Mouse (Mus musculus): ENCODE measurements around the gene Tnfrsf9. TPM values are rescaled to one million over a fixed set of nuclear protein-coding genes. Genes with fewer than 3 reads are reported as not detected.

Gene Tnfrsf9
- polyA plus RNA-seq (2015; fragmentation: Nextera tagmentation; extraction: Ambion mirVana), result 0.13 TPM in 2 replicates

DNA sequence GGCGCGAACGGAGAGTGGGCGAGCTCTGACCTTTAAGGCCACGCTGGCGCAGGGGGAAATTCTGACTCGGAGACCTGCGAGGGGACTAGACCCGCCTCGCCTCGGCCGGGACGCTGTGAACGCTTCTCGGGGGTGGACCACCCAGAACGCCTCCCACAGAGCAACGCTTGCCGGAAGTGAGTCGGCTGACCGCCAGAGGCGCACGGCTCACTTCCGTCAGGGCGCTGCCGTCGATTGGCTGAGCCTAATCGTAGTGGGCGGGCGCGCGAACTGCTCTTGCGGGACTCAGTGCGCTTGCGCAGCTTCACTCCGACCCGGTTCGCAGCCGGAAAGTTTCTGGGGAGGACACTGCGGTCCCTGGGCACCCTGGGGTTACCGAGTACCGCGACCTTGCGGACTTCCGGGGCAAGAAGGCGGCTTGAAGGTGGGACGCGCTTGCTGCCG is at the start of gene Tnfrsf9, which contains the start of gene Park7:
Gene Tnfrsf9, plus strand, starts transcription at position 273 of the 444 bp plus-strand sequence.
Gene Park7, minus strand, starts transcription at position 148 of the 444 bp plus-strand sequence.
- Histone ChIP-seq H3K27ac (peak within 1 kb of the TSS; percentile 83), H3K4me1 (replicated peaks; ENCODE audit: insufficient read depth, low read length) (peaks cover 12% of the 10 kb centered on the region; the same call in 1 of the 2 replicates), H3K36me3 (ENCODE audit: insufficient read depth, low read length) (no peaks in the 10 kb centered on the region), H3K4me2 (ENCODE audit: low read length) (peak within 1 kb of the TSS; percentile 76), H3K9ac (ENCODE audit: low read depth, low read length) (peak within 1 kb of the TSS; percentile 70), H3K9me3 (replicated peaks; ENCODE audit: low read length) (no peaks in the 10 kb centered on the region), H3K4me3 (replicated peaks; ENCODE audit: low read depth, low read length) (peak within 1 kb of the TSS; percentile 62), H3K27me3 (ENCODE audit: insufficient read depth, low read length) (no peaks in the 10 kb centered on the region)
- WGBS, result under 1% methylated on average over 48 of the region's 48 CpGs
- peak; percentile 77 for TF ChIP-seq CTCF (IDR thresholded peaks at IDR 0.05; ENCODE audit: low read depth)
- ATAC-seq (replicated peaks; ENCODE audit: low FRiP score, low read depth), result peak; percentile 83
- peak; percentile 98 for DNase-seq (ENCODE audit: low spot score)

DNA sequence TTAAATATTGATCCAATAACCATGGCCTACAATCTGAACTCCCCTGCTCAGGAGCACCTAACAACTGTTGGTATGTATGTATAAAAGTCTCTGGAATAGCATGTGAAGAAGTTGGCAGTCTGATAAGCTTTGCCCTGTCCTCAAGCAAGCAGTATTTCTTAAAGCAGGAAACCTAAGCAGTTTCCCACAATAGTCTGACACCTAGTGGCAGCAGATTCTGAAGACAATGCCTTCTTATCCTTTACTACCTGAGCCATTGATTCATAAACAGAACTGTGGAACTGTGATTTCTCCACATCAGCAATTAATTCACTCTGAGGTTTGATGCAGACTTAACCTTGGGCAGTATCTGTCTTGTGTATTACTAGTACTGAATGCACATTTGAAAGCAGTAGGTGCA is 49.0 kb upstream of the Tnfrsf9 start:
- TF ChIP-seq CTCF (IDR thresholded peaks at IDR 0.05; ENCODE audit: low read depth), result peak; percentile 77
- no peak overlapping the region for H3K9ac ChIP-seq (ENCODE audit: low read depth, low read length)
- no peak overlapping the region for H3K27ac ChIP-seq
- ATAC-seq (replicated peaks; ENCODE audit: low FRiP score, low read depth) (no peak), DNase-seq (ENCODE audit: low spot score) (peak; percentile 72)
- H3K36me3 ChIP-seq (ENCODE audit: insufficient read depth, low read length), result peaks cover 30% of the 10 kb centered on the region; the same call in 1 of the 2 replicates
- no peak overlapping the region for H3K4me2 ChIP-seq (ENCODE audit: low read length)
- no peaks in the 10 kb centered on the region for H3K9me3 ChIP-seq (replicated peaks; ENCODE audit: low read length)
- H3K4me1 ChIP-seq (replicated peaks; ENCODE audit: insufficient read depth, low read length), result peaks cover 10% of the 10 kb centered on the region; the same call in 1 of the 2 replicates
- H3K4me3 ChIP-seq (replicated peaks; ENCODE audit: low read depth, low read length), result no peak overlapping the region
- no peaks in the 10 kb centered on the region for H3K27me3 ChIP-seq (ENCODE audit: insufficient read depth, low read length)

DNA sequence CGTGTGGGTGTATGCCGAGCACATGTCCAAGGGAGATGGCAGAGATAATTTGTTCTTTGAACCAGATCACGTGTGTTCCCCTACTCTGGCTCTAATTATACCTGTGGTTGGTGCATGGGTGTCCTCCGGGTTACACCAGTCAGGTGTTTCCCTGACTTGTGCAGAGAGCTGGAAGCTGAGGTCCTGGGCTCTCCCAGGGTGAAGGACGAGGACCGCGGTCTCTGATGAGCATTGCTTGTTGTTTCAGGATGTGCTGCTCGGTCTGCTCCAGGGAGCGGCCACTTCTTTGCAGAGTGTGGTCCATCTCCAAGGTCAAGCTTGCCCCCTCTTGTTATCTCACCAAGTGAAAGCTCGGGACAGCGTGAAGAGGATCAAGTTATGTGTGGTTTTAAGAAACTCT is 48.3 kb upstream of the Tnfrsf9 start:
- no peak for TF ChIP-seq CTCF (IDR thresholded peaks at IDR 0.05; ENCODE audit: low read depth)
- Histone ChIP-seq H3K27me3 (ENCODE audit: insufficient read depth, low read length) (no peaks in the 10 kb centered on the region), H3K9ac (ENCODE audit: low read depth, low read length) (no peak overlapping the region), H3K36me3 (ENCODE audit: insufficient read depth, low read length) (peaks cover 30% of the 10 kb centered on the region; the same call in 1 of the 2 replicates), H3K9me3 (replicated peaks; ENCODE audit: low read length) (no peaks in the 10 kb centered on the region), H3K4me2 (ENCODE audit: low read length) (no peak overlapping the region), H3K4me1 (replicated peaks; ENCODE audit: insufficient read depth, low read length) (peaks cover 16% of the 10 kb centered on the region; the same call in 1 of the 2 replicates), H3K27ac (no peak overlapping the region), H3K4me3 (replicated peaks; ENCODE audit: low read depth, low read length) (no peak overlapping the region)
- ATAC-seq (replicated peaks; ENCODE audit: low FRiP score, low read depth) (0 out of 2 replicates have a peak, but pooled peaks have one; percentile 6), DNase-seq (ENCODE audit: low spot score) (no peak)
- 86% methylated on average over 11 of the region's 11 CpGs for WGBS

DNA sequence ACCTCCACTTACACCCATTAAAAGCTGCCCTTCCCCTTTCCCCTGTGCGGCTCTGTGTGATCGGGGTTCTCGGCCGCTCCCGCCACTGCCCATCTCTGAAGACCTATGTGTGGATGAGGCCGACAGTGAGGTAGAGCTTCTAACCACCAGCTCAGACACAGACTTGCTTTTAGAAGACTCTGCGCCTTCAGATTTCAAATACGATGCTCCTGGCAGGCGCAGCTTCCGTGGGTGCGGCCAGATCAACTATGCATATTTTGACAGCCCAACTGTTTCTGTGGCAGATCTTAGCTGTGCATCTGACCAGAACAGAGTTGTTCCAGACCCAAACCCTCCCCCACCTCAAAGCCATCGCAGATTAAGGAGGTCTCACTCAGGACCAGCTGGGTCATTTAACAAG is 47.9 kb upstream of the Tnfrsf9 start:
- no peak for TF ChIP-seq CTCF (IDR thresholded peaks at IDR 0.05; ENCODE audit: low read depth)
- 87% methylated on average over 10 of the region's 12 CpGs for WGBS

DNA sequence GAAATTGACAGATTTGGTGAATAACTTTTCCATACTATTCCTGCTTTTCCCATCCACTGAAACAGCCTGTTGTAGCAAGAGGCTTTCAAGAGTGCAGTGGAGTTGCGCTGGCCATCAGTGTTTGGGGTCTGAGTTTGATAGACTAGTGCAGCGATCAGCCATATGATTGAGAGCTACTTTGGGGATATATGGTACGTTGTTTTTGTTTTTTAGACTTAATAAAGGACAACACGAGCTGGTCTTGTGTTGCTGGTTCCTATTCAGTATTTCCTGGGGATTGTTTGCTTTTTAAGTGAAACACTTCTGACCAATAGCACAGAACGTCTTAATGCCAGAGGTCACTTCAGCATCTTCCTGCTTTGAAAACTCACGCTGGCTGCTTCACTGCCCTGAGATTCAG is 46.2 kb upstream of the Tnfrsf9 start:
- DNase-seq (ENCODE audit: low spot score), result no peak
- no peak for ATAC-seq (replicated peaks; ENCODE audit: low FRiP score, low read depth)

More for the DNA sequence above, 47.9 kb upstream of the Tnfrsf9 start:
- Histone ChIP-seq H3K4me3 (replicated peaks; ENCODE audit: low read depth, low read length) (no peak overlapping the region), H3K36me3 (ENCODE audit: insufficient read depth, low read length) (peaks cover 30% of the 10 kb centered on the region; the same call in 1 of the 2 replicates), H3K4me2 (ENCODE audit: low read length) (no peak overlapping the region), H3K4me1 (replicated peaks; ENCODE audit: insufficient read depth, low read length) (peaks cover 20% of the 10 kb centered on the region; the same call in 1 of the 2 replicates), H3K9ac (ENCODE audit: low read depth, low read length) (no peak overlapping the region), H3K27ac (no peak overlapping the region), H3K9me3 (replicated peaks; ENCODE audit: low read length) (no peaks in the 10 kb centered on the region), H3K27me3 (ENCODE audit: insufficient read depth, low read length) (no peaks in the 10 kb centered on the region)
- ATAC-seq (replicated peaks; ENCODE audit: low FRiP score, low read depth) (0 out of 2 replicates have a peak, but pooled peaks have one; percentile 11), DNase-seq (ENCODE audit: low spot score) (no peak)

DNA sequence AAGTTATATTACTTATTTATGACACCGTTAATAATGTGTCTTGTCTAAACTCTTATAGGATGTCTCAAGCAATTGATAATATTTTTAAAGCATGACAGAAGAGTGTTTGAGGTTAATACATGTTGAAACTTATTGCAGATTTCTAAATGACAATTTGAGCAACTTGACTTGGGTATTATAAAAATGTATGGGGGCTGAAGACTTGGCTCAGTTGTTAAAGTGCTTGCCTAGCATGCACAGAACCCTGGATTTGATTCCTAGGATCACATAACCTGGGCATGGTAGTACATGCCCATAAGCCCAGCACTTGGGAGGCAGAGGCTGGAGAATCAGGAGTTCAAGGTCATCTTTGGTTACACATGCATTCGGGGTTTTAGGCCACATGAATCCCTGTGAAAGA is 45.5 kb upstream of the Tnfrsf9 start:
- Histone ChIP-seq H3K4me3 (replicated peaks; ENCODE audit: low read depth, low read length) (no peak overlapping the region), H3K9ac (ENCODE audit: low read depth, low read length) (no peak overlapping the region), H3K27me3 (ENCODE audit: insufficient read depth, low read length) (no peaks in the 10 kb centered on the region), H3K9me3 (replicated peaks; ENCODE audit: low read length) (no peaks in the 10 kb centered on the region), H3K4me2 (ENCODE audit: low read length) (no peak overlapping the region), H3K36me3 (ENCODE audit: insufficient read depth, low read length) (peaks cover 30% of the 10 kb centered on the region; the same call in 1 of the 2 replicates), H3K4me1 (replicated peaks; ENCODE audit: insufficient read depth, low read length) (peaks cover 26% of the 10 kb centered on the region; the same call in 1 of the 2 replicates), H3K27ac (no peak overlapping the region)
- ATAC-seq (replicated peaks; ENCODE audit: low FRiP score, low read depth) (no peak), DNase-seq (ENCODE audit: low spot score) (no peak)
- no peak for TF ChIP-seq CTCF (IDR thresholded peaks at IDR 0.05; ENCODE audit: low read depth)
- 66% methylated on average over 2 of the region's 2 CpGs for WGBS

More for the DNA sequence above, 46.2 kb upstream of the Tnfrsf9 start:
- H3K9ac ChIP-seq (ENCODE audit: low read depth, low read length), result no peak overlapping the region
- TF ChIP-seq CTCF (IDR thresholded peaks at IDR 0.05; ENCODE audit: low read depth), result no peak
- no peaks in the 10 kb centered on the region for H3K9me3 ChIP-seq (replicated peaks; ENCODE audit: low read length)
- no peaks in the 10 kb centered on the region for H3K27me3 ChIP-seq (ENCODE audit: insufficient read depth, low read length)
- WGBS, result 72% methylated on average over 6 of the region's 6 CpGs
- no peak overlapping the region for H3K4me3 ChIP-seq (replicated peaks; ENCODE audit: low read depth, low read length)
- H3K36me3 ChIP-seq (ENCODE audit: insufficient read depth, low read length), result peaks cover 30% of the 10 kb centered on the region; the same call in 1 of the 2 replicates
- H3K4me2 ChIP-seq (ENCODE audit: low read length), result no peak overlapping the region
- peaks cover 26% of the 10 kb centered on the region; the same call in 1 of the 2 replicates for H3K4me1 ChIP-seq (replicated peaks; ENCODE audit: insufficient read depth, low read length)
- no peak overlapping the region for H3K27ac ChIP-seq

All from kidney, postnatal 0 days (tissue).